In genomic region chr17:27181666-27182065, GRCm38 (mm10) we compare ENCODE assay signal across 9 mouse cellular contexts. TPM values are rescaled to one million over a fixed set of nuclear protein-coding genes. Genes with fewer than 3 reads are reported as not detected.
DNase-seq lines count a peak whose midpoint lies in the region; ATAC-seq and TF ChIP-seq lines count a peak whose summit lies in the region.
"Had no signal": no experiment of that assay in that cellular context is flagged by ENCODE, and none has a peak within 500 bp of the region (broad histone marks: within the 10 kb centered on the region; RNA-seq: fewer than 3 reads in every experiment).

No protein-coding gene starts in this region.

- no peak overlapping the region for H3ac ChIP-seq in myocyte (ENCODE audit: control insufficient read depth, insufficient read length)

- no peak overlapping the region for H3K27ac ChIP-seq in neural tube, embryonic 12.5 days
- H3K27ac ChIP-seq in embryonic fibroblast, embryonic 13.5 days (ENCODE audit: insufficient read depth, low read length) = no peak overlapping the region

- H3K9ac ChIP-seq in neural tube, embryonic 12.5 days = peak overlapping the region; percentile 7; the same call in 1 of the 2 replicates

- H3K4me1 ChIP-seq in neural tube, embryonic 12.5 days = 0 out of 2 replicates have a peak, but pooled peaks cover 14% of the 10 kb centered on the region
- no peaks in the 10 kb centered on the region; the same call in 1 of the 2 replicates for H3K4me1 ChIP-seq in embryonic fibroblast, embryonic 13.5 days (ENCODE audit: control insufficient read depth, insufficient read depth, low read length)

- TF ChIP-seq POLR2A in embryonic fibroblast, embryonic 13.5 days (IDR thresholded peaks at IDR 0.05; ENCODE audit: low read depth, low read length) = no peak
- no peak for TF ChIP-seq POLR2A in myocyte (IDR thresholded peaks at IDR 0.05; ENCODE audit: insufficient read length, low read depth)

- WGBS in neural tube, embryonic 12.5 days = 44% methylated on average over 3 of the region's 3 CpGs

- ATAC-seq in neural tube, embryonic 12.5 days (ENCODE audit: low FRiP score, low read depth) = no peak

- H3K79me2 ChIP-seq in myocyte (ENCODE audit: control insufficient read depth, insufficient read depth) = no peaks in the 10 kb centered on the region

- H3K4me3 ChIP-seq in neural tube, embryonic 12.5 days = no peak overlapping the region
- H3K4me3 ChIP-seq in embryonic fibroblast, embryonic 13.5 days (ENCODE audit: insufficient read depth, low read length) = no peak overlapping the region
- no peak overlapping the region for H3K4me3 ChIP-seq in myocyte

- no peaks in the 10 kb centered on the region for H3K9me3 ChIP-seq in neural tube, embryonic 12.5 days

- H3K27me3 ChIP-seq in neural tube, embryonic 12.5 days (replicated peaks) = no peaks in the 10 kb centered on the region
- no peaks in the 10 kb centered on the region for H3K27me3 ChIP-seq in myocyte (ENCODE audit: control insufficient read depth, insufficient read depth, insufficient read length)

- no peak overlapping the region for H3K4me2 ChIP-seq in neural tube, embryonic 12.5 days (replicated peaks)
- H3K4me2 ChIP-seq in myocyte (ENCODE audit: low read depth) = peak overlapping the region; percentile 29

- no peaks in the 10 kb centered on the region for H3K36me3 ChIP-seq in neural tube, embryonic 12.5 days
- H3K36me3 ChIP-seq in myocyte (ENCODE audit: control insufficient read depth, insufficient read depth) = no peaks in the 10 kb centered on the region

- TF ChIP-seq CTCF in embryonic fibroblast, embryonic 13.5 days (IDR thresholded peaks at IDR 0.05; ENCODE audit: borderline replicate concordance, insufficient read depth, low read length) = peak; percentile 84

- no peak for DNase-seq in neural tube, embryonic 10.5 days (ENCODE audit: extremely low spot score, low spot score)
- peak; percentile 36 for DNase-seq in kidney, postnatal 14 days
- no peak for DNase-seq in spleen, postnatal 14 days (ENCODE audit: low spot score in 2 of 2)
- DNase-seq in thymus, postnatal 36 days = no peak
- no peak for DNase-seq in frontal cortex, adult 2 months (ENCODE audit: extremely low spot score in 1 of 2, low spot score in 1 of 2)

TF ChIP-seq in myocyte, 11 proteins besides CTCF, POLR2A, EP300 and RAD21:
- TF ChIP-seq TCF12 (IDR thresholded peaks at IDR 0.05; ENCODE audit: insufficient read depth, poor library complexity, severe bottlenecking) (no peak), MYOG (IDR thresholded peaks at IDR 0.05; ENCODE audit: control insufficient read depth in 1 of 3, insufficient read depth in 1 of 3, insufficient read length in 2 of 3, low read depth in 2 of 3) (peak in 1 of 3 experiments; percentile 50)

RNA-seq across cellular contexts. Expression of gene Ip6k3, which starts 14.1 kb away (rescaled TPM):
- 0.18 and 0.38 TPM in 2 replicates for polyA plus RNA-seq in neural tube, embryonic 12.5 days (2016; fragmentation: Nextera tagmentation; extraction: Ambion mirVana)
- not detected in 2 replicates for polyA plus RNA-seq in embryonic fibroblast, embryonic 13.5 days (2011; ENCODE audit: insufficient read length, low read depth, missing spikeins)
- 29.7 TPM for polyA plus RNA-seq in myocyte (2012; fragmentation: generic; extraction: Trizol)
- 1.1 and 1.3 TPM in 2 replicates for polyA plus RNA-seq in frontal cortex, adult 2 months (2012; rRNA removed)
- polyA plus RNA-seq: small intestine, adult 2 months had no signal

RNA-seq across cellular contexts. Expression of gene Lemd2, which starts 22.6 kb away (rescaled TPM):
- 33.1 and 34.5 TPM in 2 replicates for polyA plus RNA-seq in neural tube, embryonic 12.5 days (2016; fragmentation: Nextera tagmentation; extraction: Ambion mirVana)
- 48.7 and 54.5 TPM in 2 replicates for polyA plus RNA-seq in embryonic fibroblast, embryonic 13.5 days (2011; ENCODE audit: insufficient read length, low read depth, missing spikeins)
- 72.1 TPM for polyA plus RNA-seq in myocyte (2012; fragmentation: generic; extraction: Trizol)
- 68.2 and 68.7 TPM in 2 replicates for polyA plus RNA-seq in frontal cortex, adult 2 months (2012; rRNA removed)

RNA-seq across cellular contexts. Expression of gene Uqcc2, which starts 48.0 kb away (rescaled TPM):
- polyA plus RNA-seq in neural tube, embryonic 12.5 days (2016; fragmentation: Nextera tagmentation; extraction: Ambion mirVana) = 307 and 321 TPM in 2 replicates
- 148 and 168 TPM in 2 replicates for polyA plus RNA-seq in embryonic fibroblast, embryonic 13.5 days (2011; ENCODE audit: insufficient read length, low read depth, missing spikeins)
- polyA plus RNA-seq in myocyte (2012; fragmentation: generic; extraction: Trizol) = 740 TPM
- polyA plus RNA-seq in frontal cortex, adult 2 months (2012; rRNA removed) = 327 and 355 TPM in 2 replicates

Comparison
In these comparisons a context has a peak if more than half of its experiments do, and no peak if none do; other contexts are left out.
1. RNA of gene Ip6k3, which starts 14.1 kb away (polyA plus RNA-seq): 29.7 TPM in myocyte (single experiment); 1.1 to 1.3 TPM in frontal cortex, adult 2 months, 0.18 to 0.38 TPM in neural tube, embryonic 12.5 days and not detected in embryonic fibroblast, embryonic 13.5 days; every median in the first group is over 10 times any median in the second.